Mouse (Mus musculus) forebrain, postnatal 0 days (tissue): ENCODE results near the gene Pdzd8. TPM values are rescaled to one million over a fixed set of nuclear protein-coding genes. Genes with fewer than 3 reads are reported as not detected.

Source experiments
- ATAC-seq: fragments of 200-750 bp; cut with Nextera tagmentation; 2 replicates; pipeline ENCODE4 v1.8.0; 2017; ENCODE audit warnings: mild to moderate bottlenecking, moderate library complexity
- DNase-seq: peaks from one replicate; pipeline ENCODE4 v3.0.0-alpha.2; 2015
- H3K27ac ChIP-seq: fragments of 300-500 bp; sonication (generic); 2 replicates; pipeline ENCODE4 v1.5.1; 2014; ENCODE audit warnings: low read depth, mild to moderate bottlenecking, antibody characterized with exemption, low read length, moderate library complexity, mixed read lengths
- H3K27me3 ChIP-seq: fragments of 300-500 bp; sonication (generic); 2 replicates; pipeline ENCODE4 v1.6.1; 2014; ENCODE audit warnings: mild to moderate bottlenecking, low read length, mixed read lengths; ENCODE audit not compliant: insufficient read depth
- H3K36me3 ChIP-seq: fragments of 300-500 bp; sonication (generic); 2 replicates; pipeline ENCODE4 v1.6.1; 2014; ENCODE audit warnings: mild to moderate bottlenecking, moderate library complexity; ENCODE audit not compliant: insufficient read depth
- H3K4me1 ChIP-seq: fragments of 300-500 bp; sonication (generic); 2 replicates; pipeline ENCODE4 v1.6.1; 2014; ENCODE audit warnings: antibody characterized with exemption; ENCODE audit not compliant: insufficient read depth
- H3K4me2 ChIP-seq: fragments of 300-500 bp; sonication (generic); 2 replicates; pipeline ENCODE4 v1.6.1; 2014; ENCODE audit warnings: low read depth, mild to moderate bottlenecking, moderate library complexity
- H3K4me3 ChIP-seq: fragments of 300-500 bp; sonication (generic); 2 replicates; pipeline ENCODE4 v1.5.1; 2014; ENCODE audit warnings: low read depth, low read length, mixed read lengths
- H3K9ac ChIP-seq: fragments of 300-500 bp; sonication (generic); 2 replicates; pipeline ENCODE4 v1.6.1; 2014; ENCODE audit warnings: mild to moderate bottlenecking
- H3K9me3 ChIP-seq: fragments of 300-500 bp; sonication (generic); 2 replicates; pipeline ENCODE4 v1.6.1; 2016; ENCODE audit warnings: low read length
- CTCF ChIP-seq: sonication (generic); IDR thresholded peaks from 2 replicates; pipeline ENCODE4 v1.5.1; 2016; ENCODE audit warnings: antibody characterized with exemption, control low read depth, low read depth
- WGBS: fragments of 180-500 bp; shearing (Covaris S2); extraction: QIAGEN DNeasy Blood & Tissue Kit; methylation state at CpG from one replicate; pipeline ENCODE4 v1.1.7; 2014; 5-methylcytosine and 5-hydroxymethylcytosine counted together
- polyA plus RNA-seq: library from polyadenylated mRNA; unstranded; fragments of >200 nt; fragmentation: Nextera tagmentation; extraction: Ambion mirVana; gene quantifications from 2 replicates; pipeline ENCODE4 v1.2.1, GENCODE M21; 2015
- total RNA-seq: library from RNA; depleted of rRNA; stranded (reverse); fragments of >200 nt; gene quantifications from 2 replicates; pipeline ENCODE4 v1.2.3, GENCODE M21; 2014

The Pdzd8 gene
- total and polyA plus RNA-seq, 2 experiments from 2014 or later, result 8.7 to 47.6 TPM

DNA sequence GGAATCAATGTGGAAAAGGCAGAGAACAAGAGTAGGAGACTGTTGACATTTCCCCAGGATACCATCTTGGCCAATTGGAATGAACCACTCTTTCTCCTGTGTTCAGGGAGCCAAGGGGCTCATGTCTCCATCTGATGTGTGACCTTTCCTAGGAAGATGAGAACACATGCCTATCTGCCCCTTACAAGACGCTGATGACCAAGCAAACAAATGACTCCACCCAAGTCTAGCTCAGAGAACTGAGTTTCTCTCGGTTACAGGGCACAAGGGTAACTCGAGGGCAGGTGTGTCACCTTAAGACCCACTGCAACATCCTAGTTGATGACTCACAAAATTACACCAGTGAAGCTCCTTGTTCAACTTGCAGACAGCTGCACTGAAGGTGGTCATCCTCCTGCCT, 18.1 kb upstream of the Pdzd8 start:
- no peak for ATAC-seq
- Histone ChIP-seq H3K9ac (no peak overlapping the region), H3K4me2 (no peak overlapping the region), H3K4me3 (no peak overlapping the region), H3K4me1 (no peaks in the 10 kb centered on the region), H3K27me3 (no peaks in the 10 kb centered on the region), H3K9me3 (no peaks in the 10 kb centered on the region), H3K36me3 (no peaks in the 10 kb centered on the region), H3K27ac (no peak overlapping the region)
- TF ChIP-seq CTCF, result no peak
- DNase-seq, result no peak
- 85% methylated on average over 3 of the region's 3 CpGs for WGBS

DNA sequence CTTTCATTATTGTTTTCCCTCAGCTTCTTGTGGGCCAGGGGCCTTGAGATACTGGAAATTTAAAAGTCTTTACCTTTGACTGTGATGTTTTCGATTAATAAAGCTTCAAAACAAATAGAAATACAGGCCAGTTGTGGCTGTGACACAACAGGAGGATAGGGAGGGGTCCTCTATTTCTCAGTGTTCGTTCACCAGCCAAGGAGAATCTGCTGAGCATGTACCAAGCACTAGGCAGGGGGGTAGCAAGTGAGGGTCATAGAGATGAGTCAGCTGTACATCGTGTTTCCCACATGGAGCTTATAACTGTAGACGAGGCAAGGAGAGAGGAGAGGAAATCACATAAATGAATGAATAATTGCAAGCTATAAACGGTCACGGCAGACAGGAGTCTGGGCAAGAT, 17.1 kb upstream of the Pdzd8 start:
- Histone ChIP-seq H3K27ac (no peak overlapping the region), H3K9me3 (no peaks in the 10 kb centered on the region), H3K4me2 (no peak overlapping the region), H3K4me1 (no peaks in the 10 kb centered on the region), H3K27me3 (no peaks in the 10 kb centered on the region), H3K9ac (no peak overlapping the region), H3K4me3 (no peak overlapping the region), H3K36me3 (no peaks in the 10 kb centered on the region)
- ATAC-seq (no peak), DNase-seq (no peak)
- WGBS, result 88% methylated on average over 6 of the region's 6 CpGs
- no peak for TF ChIP-seq CTCF

DNA sequence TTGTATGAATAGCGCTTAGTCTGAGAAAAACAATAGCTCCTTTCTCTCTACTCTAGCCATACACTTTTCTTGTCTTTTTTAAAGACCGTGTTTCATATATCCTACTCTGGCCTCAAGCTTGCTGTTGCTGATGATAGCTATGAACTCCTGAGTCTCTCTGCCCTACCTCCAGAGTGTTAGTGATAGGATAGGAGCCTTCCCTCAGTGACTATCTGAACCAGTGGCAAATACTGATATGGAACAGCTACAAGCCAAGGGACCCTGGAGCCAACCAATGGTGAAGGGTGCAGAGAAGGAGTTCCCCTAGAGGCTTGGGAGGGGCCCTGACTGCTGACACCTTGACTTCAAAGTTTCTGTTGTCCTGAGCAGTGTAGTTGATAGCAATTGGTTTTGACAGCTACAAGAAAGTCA, 14.9 kb upstream of the Pdzd8 start:
- no peaks in the 10 kb centered on the region for H3K9me3 ChIP-seq
- WGBS, result 28% methylated on average over 2 of the region's 2 CpGs
- TF ChIP-seq CTCF, result no peak

DNA sequence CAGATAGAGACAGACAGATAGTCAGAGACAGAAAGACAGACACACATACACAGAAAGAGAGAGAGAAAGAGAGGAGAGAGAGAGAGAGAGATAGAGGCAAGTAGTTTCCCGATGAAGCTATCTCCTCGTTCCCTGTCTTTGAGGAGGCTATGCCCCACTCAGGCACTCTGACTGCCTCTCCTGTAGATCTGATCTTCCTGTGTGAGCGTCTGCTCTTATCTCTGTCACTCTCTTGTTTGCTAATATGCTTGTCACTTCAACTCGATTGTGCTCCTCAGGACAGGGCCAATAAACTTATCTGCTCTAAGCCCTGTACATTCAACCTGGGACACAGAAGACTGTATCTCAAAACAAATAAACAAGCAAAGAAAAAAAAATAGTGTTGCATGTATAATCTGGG, 13.6 kb upstream of the Pdzd8 start:
- no peak overlapping the region for H3K4me3 ChIP-seq
- no peak overlapping the region for H3K4me2 ChIP-seq
- no peak for TF ChIP-seq CTCF
- no peaks in the 10 kb centered on the region for H3K9me3 ChIP-seq
- H3K36me3 ChIP-seq, result no peaks in the 10 kb centered on the region
- no peaks in the 10 kb centered on the region for H3K4me1 ChIP-seq
- H3K9ac ChIP-seq, result no peak overlapping the region
- no peak overlapping the region for H3K27ac ChIP-seq
- no peak for ATAC-seq
- DNase-seq, result no peak
- no peaks in the 10 kb centered on the region for H3K27me3 ChIP-seq
- WGBS, result 79% methylated on average over 4 of the region's 4 CpGs

More for the DNA sequence above, 14.9 kb upstream of the Pdzd8 start:
- H3K4me1 ChIP-seq, result no peaks in the 10 kb centered on the region
- H3K9ac ChIP-seq, result no peak overlapping the region
- ATAC-seq (no peak), DNase-seq (no peak)
- H3K27ac ChIP-seq, result no peak overlapping the region
- no peaks in the 10 kb centered on the region for H3K36me3 ChIP-seq
- no peak overlapping the region for H3K4me2 ChIP-seq
- H3K27me3 ChIP-seq, result no peaks in the 10 kb centered on the region
- no peak overlapping the region for H3K4me3 ChIP-seq

DNA sequence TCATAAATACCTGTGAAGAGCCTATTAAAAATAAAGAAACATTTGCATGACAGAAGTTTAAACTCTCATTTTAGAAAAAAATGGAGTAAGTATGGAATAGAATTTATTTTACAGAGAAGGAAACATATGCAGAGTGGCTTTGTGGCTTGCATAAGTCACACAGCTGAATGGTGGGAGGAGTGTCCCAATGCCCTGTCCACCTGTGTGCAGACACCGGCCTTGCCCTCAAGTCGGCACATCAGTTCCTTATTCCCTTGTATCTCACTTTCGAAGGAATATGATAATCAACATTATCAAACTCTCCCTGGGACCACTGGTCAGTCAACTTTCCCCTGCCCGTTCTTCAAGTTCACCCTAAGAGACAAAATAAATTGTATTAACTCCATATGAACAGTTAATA, 12.3 kb upstream of the Pdzd8 start:
- no peaks in the 10 kb centered on the region for H3K4me1 ChIP-seq
- no peaks in the 10 kb centered on the region for H3K27me3 ChIP-seq
- no peaks in the 10 kb centered on the region for H3K9me3 ChIP-seq
- no peak for TF ChIP-seq CTCF
- no peak overlapping the region for H3K4me3 ChIP-seq
- 92% methylated on average over 4 of the region's 4 CpGs for WGBS
- ATAC-seq (no peak), DNase-seq (no peak)
- H3K9ac ChIP-seq, result no peak overlapping the region
- H3K4me2 ChIP-seq, result no peak overlapping the region
- H3K27ac ChIP-seq, result no peak overlapping the region
- no peaks in the 10 kb centered on the region for H3K36me3 ChIP-seq

DNA sequence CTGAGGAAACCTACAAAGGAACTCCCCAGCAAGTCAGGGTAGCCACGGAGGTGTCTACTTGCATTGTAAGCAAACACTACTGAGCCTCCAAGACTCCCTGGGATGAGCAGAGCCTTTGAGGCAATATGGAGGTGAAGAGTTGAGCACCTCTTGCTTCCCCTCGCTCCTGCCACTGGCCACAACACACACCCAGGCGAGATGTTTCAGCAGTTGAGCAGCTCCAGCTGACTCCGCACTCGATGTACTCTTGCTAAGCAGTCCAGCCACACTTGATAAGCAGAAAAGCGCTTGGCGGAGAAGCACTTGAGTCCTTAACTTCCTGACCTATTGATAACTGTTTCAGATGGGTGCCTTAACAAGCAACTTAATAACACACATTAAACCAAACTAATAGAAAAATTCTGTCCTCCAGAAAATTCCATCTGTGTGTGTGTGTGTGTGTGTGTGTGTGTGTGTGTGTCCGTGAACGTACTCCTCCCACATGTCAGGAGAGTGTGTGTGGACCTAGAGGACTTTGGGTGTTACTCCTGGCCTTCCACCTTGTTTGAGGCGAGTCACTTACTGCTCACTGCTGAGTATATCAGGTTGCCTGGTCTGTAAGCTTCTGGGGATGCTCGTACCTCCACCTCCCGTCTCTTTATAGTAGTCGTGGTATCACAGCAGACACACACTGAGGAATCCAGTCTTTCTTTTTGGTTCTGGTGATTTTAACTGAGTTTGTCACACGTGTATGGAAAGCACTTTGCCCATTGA, 11.4 kb upstream of the Pdzd8 start:
- H3K9ac ChIP-seq, result no peak overlapping the region
- 84% methylated on average over 14 of the region's 14 CpGs for WGBS
- H3K27me3 ChIP-seq, result no peaks in the 10 kb centered on the region
- ATAC-seq (no peak), DNase-seq (no peak)
- no peaks in the 10 kb centered on the region for H3K9me3 ChIP-seq
- H3K4me2 ChIP-seq, result no peak overlapping the region
- H3K4me3 ChIP-seq, result no peak overlapping the region
- no peaks in the 10 kb centered on the region for H3K36me3 ChIP-seq
- no peaks in the 10 kb centered on the region for H3K4me1 ChIP-seq
- H3K27ac ChIP-seq, result no peak overlapping the region
- no peak for TF ChIP-seq CTCF

DNA sequence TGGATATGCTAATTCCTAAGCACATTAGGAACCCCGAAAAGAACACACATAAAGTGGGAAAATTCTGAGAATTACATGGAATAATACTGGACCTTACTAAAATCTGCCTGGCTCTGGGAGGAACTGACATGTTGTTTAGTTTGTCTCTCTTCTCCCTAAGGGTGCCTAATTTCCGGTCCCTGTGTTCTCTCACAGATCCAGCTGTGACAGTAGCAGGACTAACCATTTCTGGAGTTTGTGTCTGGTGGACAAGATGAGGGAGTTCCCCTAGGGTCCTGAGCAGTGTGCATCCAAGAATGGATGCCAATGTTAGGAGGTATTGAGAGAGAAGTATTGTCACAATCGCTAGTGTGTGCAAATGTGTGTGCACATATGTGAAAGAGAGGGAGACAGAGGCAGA, 10.8 kb upstream of the Pdzd8 start:
- ATAC-seq (no peak), DNase-seq (no peak)
- Histone ChIP-seq H3K9me3 (no peaks in the 10 kb centered on the region), H3K27me3 (no peaks in the 10 kb centered on the region), H3K4me3 (no peak overlapping the region), H3K27ac (no peak overlapping the region), H3K4me1 (no peaks in the 10 kb centered on the region), H3K4me2 (no peak overlapping the region), H3K36me3 (no peaks in the 10 kb centered on the region), H3K9ac (no peak overlapping the region)
- TF ChIP-seq CTCF, result no peak
- WGBS, result 87% methylated on average over 3 of the region's 3 CpGs
